Mouse (Mus musculus) thymus, adult 2 months (tissue): Measurements from ENCODE around the gene Gm10961. TPM values are rescaled to one million over a fixed set of nuclear protein-coding genes. Genes with fewer than 3 reads are reported as not detected.

Source experiments
- DNase-seq: peaks from one replicate; pipeline ENCODE4 v3.0.0; 2021
- H3K27ac ChIP-seq: fragments of 200-500 bp; 2 replicates; pipeline ENCODE4 v1.5.1; 2012; ENCODE audit warnings: low read length, control low read depth; ENCODE audit not compliant: control insufficient read depth, insufficient read depth
- H3K27me3 ChIP-seq: fragments of 200-500 bp; 2 replicates; pipeline ENCODE4 v1.6.1; 2012; ENCODE audit warnings: mild to moderate bottlenecking, low read length, moderate library complexity, mixed read lengths; ENCODE audit not compliant: control insufficient read depth, insufficient read depth
- H3K36me3 ChIP-seq: fragments of 200-500 bp; 2 replicates; pipeline ENCODE4 v1.6.1; 2012; ENCODE audit warnings: mild to moderate bottlenecking, low read length, moderate library complexity; ENCODE audit not compliant: control insufficient read depth, insufficient read depth
- H3K4me1 ChIP-seq: fragments of 200-500 bp; replicated peaks from 2 replicates; pipeline ENCODE4 v1.6.1; 2012; ENCODE audit warnings: low read length; ENCODE audit not compliant: control insufficient read depth, insufficient read depth
- H3K4me3 ChIP-seq: fragments of 200-500 bp; 2 replicates; pipeline ENCODE4 v1.5.1; 2012; ENCODE audit warnings: mild to moderate bottlenecking, low read length, control low read depth, moderate library complexity; ENCODE audit not compliant: control insufficient read depth, insufficient read depth
- CTCF ChIP-seq: fragments of 200-500 bp; IDR thresholded peaks from 2 replicates; pipeline ENCODE4 v1.5.1; 2012; ENCODE audit warnings: mild to moderate bottlenecking, control low read depth, low read length, moderate library complexity, borderline replicate concordance; ENCODE audit not compliant: control insufficient read depth, poor library complexity, insufficient read depth; ENCODE audit errors: extremely low read depth
- POLR2A ChIP-seq: fragments of 200-500 bp; IDR thresholded peaks from 2 replicates; pipeline ENCODE4 v1.6.1; 2012; ENCODE audit warnings: mild to moderate bottlenecking, low read length, control low read depth, moderate library complexity; ENCODE audit not compliant: control insufficient read depth, poor library complexity, insufficient read depth; ENCODE audit errors: extremely low read depth
- WGBS: fragments of 180-500 bp; shearing (Covaris S2); methylation state at CpG from one replicate; pipeline ENCODE4 v1.1.7; 2018; 5-methylcytosine and 5-hydroxymethylcytosine counted together
- polyA plus RNA-seq: library from polyadenylated mRNA; depleted of rRNA; stranded (reverse); fragments of >200 nt; gene quantifications from 2 replicates; pipeline ENCODE4 v1.2.3, GENCODE M21; 2012; rRNA removed

The Gm10961 gene
- polyA plus RNA-seq, 1 experiment, result not detected

DNA sequence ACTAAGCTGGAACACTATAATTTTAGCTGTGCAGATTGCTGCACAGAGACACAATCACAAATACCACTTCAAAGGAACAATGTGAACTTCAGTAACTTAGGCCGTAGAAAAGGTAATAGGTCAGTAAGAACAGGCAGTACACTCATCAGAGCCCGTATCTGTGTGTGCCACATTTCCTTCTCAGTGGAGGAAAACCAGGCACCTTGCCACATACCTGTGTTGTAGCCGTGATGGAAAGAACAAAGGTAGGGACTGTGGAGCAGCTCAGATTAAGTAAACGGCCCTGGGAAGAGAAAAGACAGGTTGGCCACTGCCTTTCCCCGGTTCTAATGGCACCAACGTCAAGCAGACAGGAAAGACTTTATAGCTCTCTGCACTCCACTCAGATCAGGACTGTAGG lies 36.3 kb downstream of the Gm10961 start:
- Histone ChIP-seq H3K36me3 (peaks cover 83% of the 10 kb centered on the region), H3K4me3 (no peak overlapping the region), H3K27me3 (no peaks in the 10 kb centered on the region), H3K4me1 (no peaks in the 10 kb centered on the region), H3K27ac (no peak overlapping the region)
- no peak for DNase-seq
- TF ChIP-seq CTCF (no peak), POLR2A (no peak)
- WGBS, result 95% methylated on average over 6 of the region's 6 CpGs

DNA sequence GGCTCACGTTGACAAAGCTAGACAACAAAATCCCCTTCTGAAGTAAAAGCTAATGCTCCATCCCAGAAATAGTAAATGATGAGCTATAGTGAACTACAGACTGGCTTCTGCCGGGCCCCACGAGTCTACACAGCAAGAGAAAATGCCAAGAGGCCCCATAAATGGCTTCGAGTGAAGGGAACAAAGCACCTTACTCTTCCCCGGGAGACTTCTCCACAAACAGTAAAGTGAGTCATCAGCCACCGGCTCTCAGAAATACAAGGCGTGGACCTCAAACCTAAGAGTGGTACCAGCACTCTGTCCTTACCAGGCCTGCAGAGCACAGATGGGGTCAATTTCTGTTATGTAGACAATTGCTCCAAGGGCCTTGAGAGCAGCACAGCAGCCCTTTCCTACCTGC lies 37.7 kb downstream of the Gm10961 start:
- TF ChIP-seq CTCF, result no peak
- no peak for TF ChIP-seq POLR2A
- Histone ChIP-seq H3K27ac (no peak overlapping the region), H3K4me3 (no peak overlapping the region), H3K4me1 (no peaks in the 10 kb centered on the region), H3K27me3 (no peaks in the 10 kb centered on the region), H3K36me3 (peaks cover 82% of the 10 kb centered on the region)
- no peak for DNase-seq
- WGBS, result 94% methylated on average over 7 of the region's 7 CpGs

DNA sequence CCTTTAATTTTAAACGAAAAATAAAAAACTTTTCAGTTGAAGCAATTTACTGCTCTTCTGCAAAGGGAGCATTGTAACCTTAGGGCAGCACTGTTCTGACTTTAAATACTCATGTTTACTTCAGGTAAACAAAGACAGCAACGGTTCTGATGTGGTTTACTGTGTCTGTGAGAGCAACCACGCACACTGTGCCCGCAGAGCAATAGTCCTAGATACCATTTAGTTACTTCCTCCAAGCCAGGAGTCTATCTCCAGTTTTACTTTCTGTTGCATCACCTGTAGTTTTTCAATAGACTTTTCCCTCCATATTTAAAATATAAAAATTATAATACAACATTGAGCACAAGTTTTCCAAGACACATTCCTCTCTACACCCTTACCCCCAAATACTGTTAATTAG lies 39.4 kb downstream of the Gm10961 start:
- Histone ChIP-seq H3K27ac (no peak overlapping the region), H3K4me1 (no peaks in the 10 kb centered on the region), H3K27me3 (no peaks in the 10 kb centered on the region), H3K4me3 (no peak overlapping the region), H3K36me3 (peaks cover 86% of the 10 kb centered on the region)
- TF ChIP-seq CTCF, result no peak
- no peak for TF ChIP-seq POLR2A
- 29% methylated on average over 4 of the region's 4 CpGs for WGBS
- no peak for DNase-seq

DNA sequence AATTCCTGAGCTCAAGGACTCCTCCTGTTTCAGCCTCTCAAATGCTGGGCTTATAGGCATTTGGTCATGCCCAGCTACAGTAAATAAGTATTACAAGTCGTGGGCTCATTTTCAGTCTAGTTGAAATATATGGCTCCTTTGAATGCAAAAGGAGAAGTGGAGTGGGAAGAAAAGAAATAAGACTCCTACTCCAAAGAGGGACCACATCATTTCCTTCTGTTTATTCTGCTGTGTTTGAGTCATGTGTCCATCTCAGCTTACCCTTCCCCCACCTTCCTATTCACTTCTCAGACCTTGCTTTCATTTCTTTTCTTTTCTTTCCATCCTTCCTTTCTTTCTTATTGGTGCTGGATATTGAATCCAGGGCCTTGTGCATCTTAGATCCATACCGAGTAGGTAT lies 40.4 kb downstream of the Gm10961 start:
- no peak overlapping the region for H3K27ac ChIP-seq
- DNase-seq, result no peak
- no peaks in the 10 kb centered on the region for H3K27me3 ChIP-seq
- TF ChIP-seq CTCF (no peak), POLR2A (no peak)
- WGBS, result 63% methylated on average over 2 of the region's 2 CpGs
- H3K36me3 ChIP-seq, result peaks cover 86% of the 10 kb centered on the region
- no peak overlapping the region for H3K4me3 ChIP-seq
- H3K4me1 ChIP-seq, result no peaks in the 10 kb centered on the region

DNA sequence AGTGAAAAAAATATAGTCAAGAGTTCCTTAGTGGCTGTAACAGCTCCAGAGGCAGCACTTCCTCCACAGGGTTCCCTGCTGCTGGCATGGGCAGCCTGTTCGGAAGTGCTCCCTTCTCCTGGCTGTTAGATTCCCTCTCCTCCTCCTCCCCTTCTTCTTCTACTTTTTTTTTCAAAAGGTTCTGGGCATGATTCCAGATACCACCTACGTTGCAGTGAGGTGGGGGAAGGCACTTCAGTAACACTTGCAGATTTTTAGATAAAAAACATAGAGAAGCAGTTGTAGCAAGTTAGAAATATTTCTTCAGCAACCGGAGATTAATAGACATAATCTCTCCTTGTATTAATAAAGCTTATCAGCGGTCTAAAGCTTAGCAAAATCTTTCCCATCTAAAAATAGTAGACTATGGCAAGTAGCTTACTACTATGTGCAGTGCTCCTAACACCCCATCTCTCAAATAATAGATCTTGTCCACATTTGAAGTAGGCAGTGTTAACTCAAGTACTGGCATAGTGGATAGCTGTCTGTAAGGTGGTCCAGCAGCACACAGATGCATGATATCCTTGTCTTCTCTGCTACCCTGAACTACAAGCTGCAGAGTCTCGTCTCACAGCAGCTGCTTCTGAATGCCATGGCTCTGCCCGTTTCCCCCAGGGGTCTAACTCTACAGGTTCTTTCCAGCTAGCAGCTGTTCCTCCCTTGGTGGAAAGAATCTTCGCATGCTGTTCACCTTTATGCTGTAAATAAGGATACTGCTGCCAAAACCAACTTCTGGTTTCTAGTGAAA lies 49.9 kb downstream of the Gm10961 start:
- no peak overlapping the region for H3K4me3 ChIP-seq
- DNase-seq, result no peak
- H3K27ac ChIP-seq, result no peak overlapping the region
- 46% methylated on average over 7 of the region's 7 CpGs for WGBS
- no peaks in the 10 kb centered on the region for H3K4me1 ChIP-seq
- H3K27me3 ChIP-seq, result no peaks in the 10 kb centered on the region
- TF ChIP-seq CTCF (no peak), POLR2A (no peak)
- H3K36me3 ChIP-seq, result peaks cover 9% of the 10 kb centered on the region

Other genes starting within 250 kb of the Gm10961 start
- 0.31 and 0.43 TPM in 2 replicates for gene Kcnc4, start 171.8 kb upstream of the Gm10961 start, polyA plus RNA-seq
- 0.46 and 0.53 TPM in 2 replicates for gene Slc6a17, start 113.3 kb upstream of the Gm10961 start, polyA plus RNA-seq
- 0.07 and 0.09 TPM in 2 replicates for gene Ubl4b, start 76.2 kb upstream of the Gm10961 start, polyA plus RNA-seq
- 0.20 and 0.27 TPM in 2 replicates for gene Alx3, start 36.3 kb upstream of the Gm10961 start, polyA plus RNA-seq
- 75.7 and 86.7 TPM in 2 replicates for gene Strip1, start 372 bp downstream of the Gm10961 start, polyA plus RNA-seq
- 54.4 and 61.2 TPM in 2 replicates for gene Ahcyl1, start 65.2 kb downstream of the Gm10961 start, polyA plus RNA-seq
- 10.7 and 12.5 TPM in 2 replicates for gene Csf1, start 129.1 kb downstream of the Gm10961 start, polyA plus RNA-seq
- 0.32 and 0.34 TPM in 2 replicates for gene Eps8l3, start 245.9 kb downstream of the Gm10961 start, polyA plus RNA-seq